Mouse (Mus musculus) layer of hippocampus, adult 9-10 months (tissue): Measurements from ENCODE around the gene Cfdp1.

Source experiments
- DNase-seq: peaks from one replicate; pipeline ENCODE4 v3.0.0; 2022; ENCODE audit warnings: low spot score

The Cfdp1 gene

GRCm38 (mm10) chr8:111853861-111854501 lies at the start of gene Cfdp1:
Gene Cfdp1 (minus strand): TSS chr8:111854291.
- peak; percentile 87 for DNase-seq

GRCm38 (mm10) chr8:111902080-111902479 lies 48.0 kb upstream of the Cfdp1 start:
- no peak for DNase-seq

- no peak for DNase-seq
Observed at GRCm38 (mm10) chr8:111898586-111898985, 44.5 kb upstream of the Cfdp1 start.

- DNase-seq = no peak
Observed at GRCm38 (mm10) chr8:111894955-111895354, 40.9 kb upstream of the Cfdp1 start.

- no peak for DNase-seq
Observed at GRCm38 (mm10) chr8:111892615-111893014, 38.5 kb upstream of the Cfdp1 start.

GRCm38 (mm10) chr8:111891983-111892382 lies 37.9 kb upstream of the Cfdp1 start:
- DNase-seq = no peak

- DNase-seq = no peak
Observed at GRCm38 (mm10) chr8:111890911-111891303, 36.8 kb upstream of the Cfdp1 start.

GRCm38 (mm10) chr8:111889931-111890910 lies 36.1 kb upstream of the Cfdp1 start:
- no peak for DNase-seq

- DNase-seq = no peak
Observed at GRCm38 (mm10) chr8:111888091-111888650, 34.1 kb upstream of the Cfdp1 start.

- DNase-seq = no peak
Observed at GRCm38 (mm10) chr8:111887479-111887878, 33.4 kb upstream of the Cfdp1 start.

GRCm38 (mm10) chr8:111883615-111884014 lies 29.5 kb upstream of the Cfdp1 start:
- no peak for DNase-seq

GRCm38 (mm10) chr8:111881591-111881990 lies 27.5 kb upstream of the Cfdp1 start:
- no peak for DNase-seq

GRCm38 (mm10) chr8:111877711-111878110 lies 23.6 kb upstream of the Cfdp1 start:
- DNase-seq = no peak

GRCm38 (mm10) chr8:111876355-111876948 lies 22.4 kb upstream of the Cfdp1 start, which contains the start of gene Tmem170:
Gene Tmem170 (minus strand): TSS chr8:111876750.
- peak; percentile 99 for DNase-seq

- no peak for DNase-seq
Observed at GRCm38 (mm10) chr8:111875758-111876157, 21.7 kb upstream of the Cfdp1 start.

GRCm38 (mm10) chr8:111871278-111871677 lies 17.2 kb upstream of the Cfdp1 start:
- no peak for DNase-seq

GRCm38 (mm10) chr8:111870379-111870778 lies 16.3 kb upstream of the Cfdp1 start:
- DNase-seq = no peak

- DNase-seq = no peak
Observed at GRCm38 (mm10) chr8:111868664-111869063, 14.6 kb upstream of the Cfdp1 start.

GRCm38 (mm10) chr8:111865857-111866256 lies 11.8 kb upstream of the Cfdp1 start:
- DNase-seq = no peak

- DNase-seq = no peak
Observed at GRCm38 (mm10) chr8:111865130-111865852, 11.2 kb upstream of the Cfdp1 start.

GRCm38 (mm10) chr8:111864648-111865047 lies 10.6 kb upstream of the Cfdp1 start:
- no peak for DNase-seq

- no peak for DNase-seq
Observed at GRCm38 (mm10) chr8:111863280-111863679, 9.2 kb upstream of the Cfdp1 start.
